Mouse (Mus musculus): ENCODE measurements at regions not wholly inside any gene's neighbourhood (a gene's known extent, or its start where the extent isn't known, plus 50 kb on each side); places are given as distances from the start of the nearest gene placed in this dataset.

- no peak for TF ChIP-seq EP300 (IDR thresholded peaks at IDR 0.05; ENCODE audit: low read depth)
- no peak for TF ChIP-seq CTCF (IDR thresholded peaks at IDR 0.05; ENCODE audit: low read depth)
Measured at GRCm38 (mm10) chr13:47310751-47311202, 188.3 kb downstream of the Rnf144b start.

Measured in liver, postnatal 0 days (tissue).